7 mouse cellular contexts compared by ENCODE assay signal in the genomic region with DNA sequence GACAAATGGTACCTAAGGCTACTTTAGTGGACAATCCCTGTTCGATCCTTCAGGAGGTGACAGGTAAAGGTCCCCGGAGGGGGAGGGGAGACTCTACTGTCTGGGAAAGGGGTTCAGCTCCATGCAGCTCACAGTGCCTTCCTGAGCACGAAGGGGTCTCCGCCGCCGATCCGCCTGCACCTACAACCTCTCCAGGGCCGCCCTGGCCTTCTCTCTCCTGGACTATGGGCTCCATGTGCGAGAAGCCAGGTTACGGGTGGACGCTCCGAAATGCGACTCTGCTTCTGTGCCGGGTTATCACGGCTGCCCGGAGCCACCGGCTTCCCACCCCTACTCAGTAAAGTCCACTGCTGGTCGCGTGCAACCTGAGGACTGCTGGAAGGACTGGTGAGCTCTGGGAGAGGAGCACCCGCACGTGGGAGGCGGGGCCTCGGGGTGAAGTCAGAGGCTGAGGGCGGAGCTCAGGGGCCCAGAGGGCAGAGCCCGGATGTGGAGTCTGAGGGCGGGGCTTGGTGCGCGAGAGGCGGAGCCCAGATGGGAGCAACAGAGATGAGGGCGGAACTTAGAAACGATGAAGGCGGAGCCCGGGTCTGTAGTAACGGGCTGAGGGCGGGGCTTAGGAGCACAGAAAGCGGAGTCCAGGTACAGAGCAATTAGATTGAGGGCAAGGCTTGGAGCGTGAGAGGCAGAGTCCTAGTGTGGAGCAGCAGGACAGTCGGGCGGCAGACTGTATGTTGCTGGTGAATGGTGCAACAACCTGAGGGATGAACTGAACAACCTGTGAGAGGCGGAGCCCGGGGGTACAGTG. TPM values are rescaled to one million over a fixed set of nuclear protein-coding genes. Genes with fewer than 3 reads are reported as not detected.
DNase-seq lines count a peak whose midpoint lies in the region; ATAC-seq and TF ChIP-seq lines count a peak whose summit lies in the region.

No protein-coding gene starts in this region.

- peak; percentile 96 for DNase-seq in brain, embryonic 14.5 days (ENCODE audit: low read depth)
- peak; percentile 76 for DNase-seq in heart, adult 8-10 months (ENCODE audit: low spot score)
- peak; percentile 95 to 98 for DNase-seq in kidney, adult 8-10 months
- peak; percentile 95 for DNase-seq in midbrain, embryonic 14.5 days
- peak; percentile 50 to 93 for DNase-seq in spleen, postnatal 10 days (ENCODE audit: low spot score in 2 of 2)

- peak overlapping the region; percentile 52 for H3K9ac ChIP-seq in limb, embryonic 12.5 days (replicated peaks)
- H3K9ac ChIP-seq in midbrain, embryonic 14.5 days (replicated peaks; ENCODE audit: low read length): peak overlapping the region; percentile 61

- no peaks in the 10 kb centered on the region for H3K9me3 ChIP-seq in limb, embryonic 12.5 days
- H3K9me3 ChIP-seq in midbrain, embryonic 14.5 days (ENCODE audit: control insufficient read depth, low read length): no peaks in the 10 kb centered on the region

- no peak for TF ChIP-seq POLR2A in brain, embryonic 14.5 days (IDR thresholded peaks at IDR 0.05; ENCODE audit: borderline replicate concordance, extremely low read depth, insufficient read depth, insufficient read length, poor library complexity, severe bottlenecking)
- TF ChIP-seq POLR2A in embryonic fibroblast, embryonic 13.5 days (IDR thresholded peaks at IDR 0.05; ENCODE audit: low read depth, low read length): no peak; the same call in none of the 2 replicates

- 10% methylated on average over 41 of the region's 41 CpGs for WGBS in limb, embryonic 12.5 days
- WGBS in midbrain, embryonic 14.5 days: 9% methylated on average over 41 of the region's 41 CpGs

- H3K4me1 ChIP-seq in embryonic fibroblast, embryonic 13.5 days (ENCODE audit: control insufficient read depth, insufficient read depth, low read length): no peaks in the 10 kb centered on the region
- no peaks in the 10 kb centered on the region for H3K4me1 ChIP-seq in limb, embryonic 12.5 days (replicated peaks)
- H3K4me1 ChIP-seq in midbrain, embryonic 14.5 days (ENCODE audit: control insufficient read depth, insufficient read depth, low read length): no peaks in the 10 kb centered on the region

- peak; percentile 95 for ATAC-seq in limb, embryonic 12.5 days (ENCODE audit: insufficient number of reproducible peaks, insufficient read depth, low FRiP score, low TSS enrichment, low read depth)
- ATAC-seq in midbrain, embryonic 14.5 days (ENCODE audit: low FRiP score, low TSS enrichment): peak; percentile 97

- no peak overlapping the region for H3K27ac ChIP-seq in embryonic fibroblast, embryonic 13.5 days (ENCODE audit: insufficient read depth, low read length)
- H3K27ac ChIP-seq in limb, embryonic 12.5 days: no peak overlapping the region
- no peak overlapping the region for H3K27ac ChIP-seq in midbrain, embryonic 14.5 days (replicated peaks; ENCODE audit: low read depth, low read length)

- peak overlapping the region; percentile 44 for H3K4me3 ChIP-seq in embryonic fibroblast, embryonic 13.5 days (ENCODE audit: insufficient read depth, low read length)
- H3K4me3 ChIP-seq in limb, embryonic 12.5 days (replicated peaks): peak overlapping the region; percentile 51
- H3K4me3 ChIP-seq in midbrain, embryonic 14.5 days (replicated peaks; ENCODE audit: low read depth, low read length): peak overlapping the region; percentile 53

- TF ChIP-seq CTCF in brain, embryonic 14.5 days (IDR thresholded peaks at IDR 0.05; ENCODE audit: borderline replicate concordance, extremely low read depth, insufficient read depth, insufficient read length): no peak
- no peak for TF ChIP-seq CTCF in embryonic fibroblast, embryonic 13.5 days (IDR thresholded peaks at IDR 0.05; ENCODE audit: borderline replicate concordance, insufficient read depth, low read length)

- no peaks in the 10 kb centered on the region for H3K36me3 ChIP-seq in limb, embryonic 12.5 days
- no peaks in the 10 kb centered on the region for H3K36me3 ChIP-seq in midbrain, embryonic 14.5 days (ENCODE audit: control insufficient read depth, insufficient read depth, low read length)

- no peaks in the 10 kb centered on the region for H3K27me3 ChIP-seq in limb, embryonic 12.5 days
- no peaks in the 10 kb centered on the region for H3K27me3 ChIP-seq in midbrain, embryonic 14.5 days (ENCODE audit: control insufficient read depth, insufficient read depth, low read length)

- peak overlapping the region; percentile 74 for H3K4me2 ChIP-seq in limb, embryonic 12.5 days
- H3K4me2 ChIP-seq in midbrain, embryonic 14.5 days (ENCODE audit: low read length): peak overlapping the region; percentile 78

RNA-seq across cellular contexts. Expression of gene 4930444G20Rik, which starts 9.5 kb away (rescaled TPM):
- polyA plus RNA-seq in brain, embryonic 14.5 days (2012; rRNA removed): not detected in 2 replicates
- not detected in 2 replicates for polyA plus RNA-seq in embryonic fibroblast, embryonic 13.5 days (2011; ENCODE audit: insufficient read length, low read depth, missing spikeins)
- total RNA-seq in heart, adult 8-10 months (2022): not detected
- polyA plus RNA-seq in limb, embryonic 12.5 days (2016; fragmentation: Nextera tagmentation; extraction: Ambion mirVana): not detected in 2 replicates
- polyA plus RNA-seq in midbrain, embryonic 14.5 days (2014; fragmentation: Nextera tagmentation; extraction: Ambion mirVana): not detected in 2 replicates
